Mouse (Mus musculus): ENCODE measurements around the gene Zfp385a. TPM values are rescaled to one million over a fixed set of nuclear protein-coding genes. Genes with fewer than 3 reads are reported as not detected.

The Zfp385a gene
- polyA plus RNA-seq, 1 experiment: 28.1 TPM

DNA sequence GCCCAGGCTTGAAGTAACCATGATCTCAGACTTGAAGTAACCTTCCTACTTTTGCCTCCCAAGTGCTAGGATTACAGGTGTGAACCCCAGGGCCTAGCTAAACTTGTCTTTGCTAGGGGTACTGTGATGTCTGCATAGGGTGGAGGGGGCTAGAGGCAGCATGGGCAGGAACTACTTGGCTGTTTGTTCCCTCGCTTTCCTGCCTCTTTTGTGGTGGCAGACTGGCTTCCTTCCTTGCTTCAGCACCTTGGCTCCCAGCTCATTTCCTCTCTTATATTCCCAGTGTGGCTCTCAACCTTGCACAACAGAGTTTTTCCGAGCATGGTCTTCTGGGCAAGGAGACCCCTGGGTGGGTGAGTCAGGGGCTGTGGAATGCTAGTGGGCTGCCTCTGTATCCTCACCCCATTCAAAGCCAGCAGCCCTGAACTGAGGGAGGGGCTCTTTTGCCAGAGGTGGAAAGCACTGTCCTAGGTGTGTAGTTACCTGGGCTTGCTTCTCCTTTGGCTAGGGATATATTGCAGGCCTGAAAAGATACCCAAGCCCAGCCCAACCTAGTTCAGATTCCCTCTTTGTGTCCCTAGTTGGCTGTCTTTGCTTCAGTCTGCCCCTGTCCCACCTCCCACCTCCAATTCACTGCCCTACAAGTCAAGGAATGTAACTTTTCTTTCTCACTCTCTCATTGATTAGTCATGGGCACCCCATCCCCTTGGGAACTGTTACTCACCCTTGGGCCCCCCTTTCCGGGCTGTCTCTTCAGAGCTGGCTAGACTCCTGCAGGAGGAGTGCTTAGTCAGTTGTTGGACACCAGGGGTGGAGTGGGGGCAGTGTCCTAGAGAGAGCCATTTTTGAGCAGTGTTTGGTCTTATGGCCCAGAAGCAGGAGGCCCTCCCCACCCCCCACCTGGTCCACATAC, 38.1 kb upstream of the Zfp385a start:
- no peak for DNase-seq (ENCODE audit: low read depth in 1 of 2, low spot score in 2 of 2)
- 0 out of 2 replicates have a peak, but pooled peaks cover 4% of the 10 kb centered on the region for H3K4me1 ChIP-seq (ENCODE audit: control insufficient read depth, insufficient read depth, insufficient read length)
- no peak overlapping the region for H3K4me3 ChIP-seq (ENCODE audit: extremely low read depth, insufficient read depth, insufficient read length)
- TF ChIP-seq POLR2A (IDR thresholded peaks at IDR 0.05; ENCODE audit: low read depth, low read length) (no peak), CTCF (IDR thresholded peaks at IDR 0.05; ENCODE audit: extremely low read depth, insufficient read depth, insufficient read length, insufficient replicate concordance) (no peak)
- no peaks in the 10 kb centered on the region for H3K27me3 ChIP-seq (ENCODE audit: control insufficient read depth, insufficient read depth, low read length)
- H3K36me3 ChIP-seq (ENCODE audit: control insufficient read depth, insufficient read depth, low read length): no peaks in the 10 kb centered on the region
- WGBS: 43% methylated on average over 3 of the region's 3 CpGs
- H3K27ac ChIP-seq (ENCODE audit: insufficient read depth, low read length): no peak overlapping the region

DNA sequence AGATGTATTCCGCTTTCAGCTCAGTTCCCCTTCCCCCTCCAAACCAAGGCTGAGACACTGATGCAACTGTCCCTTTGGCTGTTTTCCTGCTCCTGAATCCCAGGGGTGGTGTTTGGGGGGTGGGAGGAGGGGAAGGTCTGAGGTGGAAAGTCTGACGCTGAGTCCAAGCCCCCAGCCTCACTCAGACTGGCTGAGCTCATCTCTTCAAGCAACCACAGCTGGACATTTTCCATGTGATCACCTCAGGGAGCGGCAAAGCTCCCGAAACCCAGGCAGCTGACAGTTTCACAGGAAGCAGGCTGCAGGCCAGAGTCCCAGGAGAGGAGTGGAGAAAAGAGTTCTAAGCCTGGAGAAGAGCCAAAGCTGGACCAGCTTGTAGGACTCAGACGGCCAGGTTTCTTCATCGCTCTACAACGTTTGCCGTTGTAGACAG, 37.0 kb upstream of the Zfp385a start:
- DNase-seq (ENCODE audit: low read depth in 1 of 2, low spot score in 2 of 2): no peak
- Histone ChIP-seq H3K4me3 (ENCODE audit: extremely low read depth, insufficient read depth, insufficient read length) (no peak overlapping the region), H3K36me3 (ENCODE audit: control insufficient read depth, insufficient read depth, low read length) (no peaks in the 10 kb centered on the region), H3K4me1 (ENCODE audit: control insufficient read depth, insufficient read depth, insufficient read length) (0 out of 2 replicates have a peak, but pooled peaks cover 4% of the 10 kb centered on the region), H3K27me3 (ENCODE audit: control insufficient read depth, insufficient read depth, low read length) (no peaks in the 10 kb centered on the region), H3K27ac (ENCODE audit: insufficient read depth, low read length) (no peak overlapping the region)
- TF ChIP-seq CTCF (IDR thresholded peaks at IDR 0.05; ENCODE audit: extremely low read depth, insufficient read depth, insufficient read length, insufficient replicate concordance) (no peak), POLR2A (IDR thresholded peaks at IDR 0.05; ENCODE audit: low read depth, low read length) (no peak)
- WGBS: 47% methylated on average over 8 of the region's 8 CpGs

DNA sequence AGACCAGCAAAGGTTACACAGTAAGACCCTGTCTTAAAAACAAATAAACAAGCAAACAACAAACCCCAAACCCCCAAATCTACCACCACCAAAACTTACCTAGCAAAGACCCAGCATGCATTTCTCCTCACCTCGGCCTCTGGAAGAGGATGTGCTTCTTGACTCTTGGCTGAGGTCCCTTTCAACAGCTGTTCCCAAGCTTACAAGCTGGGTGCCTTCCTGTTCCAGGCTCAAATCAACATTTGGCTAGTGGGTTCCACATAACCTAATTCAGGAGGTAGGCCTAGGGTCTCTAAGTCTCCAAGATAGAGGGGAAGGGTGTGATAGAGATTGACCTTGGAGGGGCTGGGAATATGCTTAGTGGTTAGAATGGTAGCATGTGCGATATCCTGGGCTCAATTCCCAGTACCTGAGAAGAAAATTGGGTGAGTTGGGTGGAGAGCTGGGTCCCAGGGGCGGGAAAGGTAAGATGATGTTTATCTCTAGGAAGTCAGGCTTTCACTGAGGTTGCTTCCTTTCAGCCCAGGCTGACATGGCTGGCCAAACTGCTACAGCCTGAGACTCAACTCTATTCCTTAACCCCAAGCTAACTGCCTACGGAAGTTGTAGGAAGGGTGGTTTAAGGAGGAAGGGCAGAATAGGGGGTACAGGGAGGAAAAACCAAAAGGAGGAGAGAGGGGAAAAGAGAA, 35.4 kb upstream of the Zfp385a start:
- Histone ChIP-seq H3K27me3 (ENCODE audit: control insufficient read depth, insufficient read depth, low read length) (no peaks in the 10 kb centered on the region), H3K36me3 (ENCODE audit: control insufficient read depth, insufficient read depth, low read length) (no peaks in the 10 kb centered on the region), H3K4me1 (ENCODE audit: control insufficient read depth, insufficient read depth, insufficient read length) (0 out of 2 replicates have a peak, but pooled peaks cover 4% of the 10 kb centered on the region), H3K27ac (ENCODE audit: insufficient read depth, low read length) (no peak overlapping the region), H3K4me3 (ENCODE audit: extremely low read depth, insufficient read depth, insufficient read length) (no peak overlapping the region)
- DNase-seq (ENCODE audit: low read depth in 1 of 2, low spot score in 2 of 2): no peak
- WGBS: 80% methylated on average over 4 of the region's 4 CpGs
- TF ChIP-seq POLR2A (IDR thresholded peaks at IDR 0.05; ENCODE audit: low read depth, low read length) (no peak), CTCF (IDR thresholded peaks at IDR 0.05; ENCODE audit: extremely low read depth, insufficient read depth, insufficient read length, insufficient replicate concordance) (no peak)

DNA sequence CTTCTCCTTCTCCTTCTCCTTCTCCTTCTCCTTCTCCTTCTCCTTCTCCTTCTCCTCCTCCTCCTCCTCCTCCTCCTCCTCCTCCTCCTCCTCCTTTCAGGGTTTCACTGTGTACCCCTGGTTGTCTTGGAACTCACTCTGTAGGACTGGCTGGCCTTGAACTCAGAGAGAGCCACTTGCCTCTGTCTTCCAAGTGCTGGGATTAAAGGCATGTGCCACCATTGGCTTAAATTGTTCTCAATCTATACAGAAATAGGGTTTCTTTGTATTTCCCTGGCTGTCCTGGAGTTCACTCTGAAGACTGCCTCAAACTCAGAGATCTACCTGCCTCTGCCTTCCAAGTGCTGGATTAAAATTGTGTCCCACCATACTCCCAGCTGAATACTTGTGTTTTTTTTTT, 32.6 kb upstream of the Zfp385a start:
- H3K27me3 ChIP-seq (ENCODE audit: control insufficient read depth, insufficient read depth, low read length): no peaks in the 10 kb centered on the region

DNA sequence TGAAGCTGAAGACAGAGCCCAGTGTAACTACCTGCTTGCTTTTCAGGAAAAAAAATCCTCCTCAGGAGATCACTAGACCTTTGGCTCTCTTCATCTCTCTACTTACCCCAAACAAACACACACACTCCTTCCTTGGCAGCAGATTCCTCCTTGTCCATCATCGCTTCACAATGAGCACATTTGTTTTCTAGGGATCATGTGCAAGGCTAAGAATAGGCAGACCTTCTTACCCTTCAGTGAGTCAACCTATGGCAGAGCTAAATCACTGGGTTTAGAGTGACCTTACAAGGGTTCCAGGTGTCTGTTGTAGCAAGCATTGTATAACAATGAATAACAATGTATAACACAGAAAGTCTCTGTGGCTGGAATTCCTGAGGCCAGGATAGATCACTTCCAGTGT, 31.8 kb upstream of the Zfp385a start:
- no peaks in the 10 kb centered on the region for H3K36me3 ChIP-seq (ENCODE audit: control insufficient read depth, insufficient read depth, low read length)
- H3K4me3 ChIP-seq (ENCODE audit: extremely low read depth, insufficient read depth, insufficient read length): no peak overlapping the region
- H3K27ac ChIP-seq (ENCODE audit: insufficient read depth, low read length): no peak overlapping the region
- no peak for DNase-seq (ENCODE audit: low read depth in 1 of 2, low spot score in 2 of 2)
- H3K27me3 ChIP-seq (ENCODE audit: control insufficient read depth, insufficient read depth, low read length): 0 out of 2 replicates have a peak, but pooled peaks cover 2% of the 10 kb centered on the region
- 0 out of 2 replicates have a peak, but pooled peaks cover 2% of the 10 kb centered on the region for H3K4me1 ChIP-seq (ENCODE audit: control insufficient read depth, insufficient read depth, insufficient read length)
- 91% methylated on average over 1 of the region's 1 CpGs for WGBS
- TF ChIP-seq CTCF (IDR thresholded peaks at IDR 0.05; ENCODE audit: extremely low read depth, insufficient read depth, insufficient read length, insufficient replicate concordance) (no peak), POLR2A (IDR thresholded peaks at IDR 0.05; ENCODE audit: low read depth, low read length) (no peak)

More for the DNA sequence above, 32.6 kb upstream of the Zfp385a start:
- DNase-seq (ENCODE audit: low read depth in 1 of 2, low spot score in 2 of 2): no peak
- no peak overlapping the region for H3K4me3 ChIP-seq (ENCODE audit: extremely low read depth, insufficient read depth, insufficient read length)
- TF ChIP-seq CTCF (IDR thresholded peaks at IDR 0.05; ENCODE audit: extremely low read depth, insufficient read depth, insufficient read length, insufficient replicate concordance) (no peak), POLR2A (IDR thresholded peaks at IDR 0.05; ENCODE audit: low read depth, low read length) (no peak)
- 0 out of 2 replicates have a peak, but pooled peaks cover 4% of the 10 kb centered on the region for H3K4me1 ChIP-seq (ENCODE audit: control insufficient read depth, insufficient read depth, insufficient read length)
- H3K36me3 ChIP-seq (ENCODE audit: control insufficient read depth, insufficient read depth, low read length): no peaks in the 10 kb centered on the region
- H3K27ac ChIP-seq (ENCODE audit: insufficient read depth, low read length): no peak overlapping the region

DNA sequence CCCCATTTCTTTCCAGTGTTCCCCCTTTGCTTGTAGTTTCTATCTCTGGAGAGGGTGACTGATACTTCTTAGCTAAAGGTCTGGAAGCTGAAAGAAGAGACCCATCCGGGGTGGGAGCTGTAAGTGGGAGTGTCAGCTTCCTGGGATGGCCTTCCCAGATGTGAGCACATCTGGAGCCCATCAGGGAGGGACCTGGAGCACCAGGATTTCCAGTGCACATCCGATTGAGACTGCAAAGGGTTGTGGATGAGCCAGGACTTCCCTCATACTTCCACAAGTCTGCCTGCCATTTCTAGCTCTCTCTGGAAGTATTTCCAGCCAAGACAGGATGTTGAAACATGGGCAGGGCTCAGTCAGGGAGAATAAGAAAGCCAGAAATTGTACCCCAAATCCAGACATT, 31.3 kb upstream of the Zfp385a start:
- Histone ChIP-seq H3K4me1 (ENCODE audit: control insufficient read depth, insufficient read depth, insufficient read length) (no peaks in the 10 kb centered on the region), H3K4me3 (ENCODE audit: extremely low read depth, insufficient read depth, insufficient read length) (no peak overlapping the region), H3K27me3 (ENCODE audit: control insufficient read depth, insufficient read depth, low read length) (peaks cover 6% of the 10 kb centered on the region), H3K36me3 (ENCODE audit: control insufficient read depth, insufficient read depth, low read length) (no peaks in the 10 kb centered on the region), H3K27ac (ENCODE audit: insufficient read depth, low read length) (no peak overlapping the region)
- TF ChIP-seq POLR2A (IDR thresholded peaks at IDR 0.05; ENCODE audit: low read depth, low read length): no peak
- TF ChIP-seq CTCF (IDR thresholded peaks at IDR 0.05; ENCODE audit: extremely low read depth, insufficient read depth, insufficient read length, insufficient replicate concordance): no peak
- 55% methylated on average over 2 of the region's 2 CpGs for WGBS
- no peak for DNase-seq (ENCODE audit: low read depth in 1 of 2, low spot score in 2 of 2)
